Mouse (Mus musculus) hindbrain, postnatal 0 days (tissue): ENCODE measurements at regions not wholly inside any gene's neighbourhood (a gene's known extent, or its start where the extent isn't known, plus 50 kb on each side); places are given as distances from the start of the nearest gene placed in this dataset.

ENCODE experiments used
- ATAC-seq: fragments of 200-750 bp; cut with Nextera tagmentation; 2 replicates; pipeline ENCODE4 v1.8.0; 2017; ENCODE audit warnings: mild to moderate bottlenecking, moderate TSS enrichment, moderate library complexity
- DNase-seq: peaks from one replicate; pipeline ENCODE4 v3.0.0-alpha.2; 2015; ENCODE audit warnings: low spot score
- H3K27ac ChIP-seq: fragments of 300-500 bp; sonication (generic); 2 replicates; pipeline ENCODE4 v1.5.1; 2014; ENCODE audit warnings: mild to moderate bottlenecking
- H3K27me3 ChIP-seq: fragments of 300-500 bp; sonication (generic); 2 replicates; pipeline ENCODE4 v1.6.1; 2014; ENCODE audit warnings: low read length, mixed read lengths; ENCODE audit not compliant: insufficient read depth
- H3K36me3 ChIP-seq: fragments of 300-500 bp; sonication (generic); 2 replicates; pipeline ENCODE4 v1.6.1; 2014; ENCODE audit warnings: low read length, mixed read lengths; ENCODE audit not compliant: insufficient read depth
- H3K4me1 ChIP-seq: fragments of 300-500 bp; sonication (generic); 2 replicates; pipeline ENCODE4 v1.6.1; 2014; ENCODE audit warnings: antibody characterized with exemption, low read length, mixed read lengths; ENCODE audit not compliant: insufficient read depth
- H3K4me2 ChIP-seq: fragments of 300-500 bp; sonication (generic); 2 replicates; pipeline ENCODE4 v1.6.1; 2014; ENCODE audit warnings: low read depth, mild to moderate bottlenecking, low read length, moderate library complexity, mixed read lengths
- H3K4me3 ChIP-seq: fragments of 300-500 bp; sonication (generic); 2 replicates; pipeline ENCODE4 v1.5.1; 2014; ENCODE audit warnings: low read length
- H3K9ac ChIP-seq: fragments of 300-500 bp; sonication (generic); replicated peaks from 2 replicates; pipeline ENCODE4 v1.6.1; 2014; ENCODE audit warnings: mild to moderate bottlenecking, low read length, moderate library complexity, mixed read lengths
- H3K9me3 ChIP-seq: fragments of 300-500 bp; sonication (generic); 2 replicates; pipeline ENCODE4 v1.6.1; 2016; ENCODE audit warnings: low read length, mixed read lengths
- CTCF ChIP-seq: IDR thresholded peaks from 2 replicates; pipeline ENCODE4 v1.5.1; 2016; ENCODE audit warnings: antibody characterized with exemption, control low read depth, low read depth
- WGBS: fragments of 180-500 bp; shearing (Covaris S2); extraction: QIAGEN DNeasy Blood & Tissue Kit; methylation state at CpG from one replicate; pipeline ENCODE4 v1.1.7; 2014; 5-methylcytosine and 5-hydroxymethylcytosine counted together

- Histone ChIP-seq H3K4me2 (no peak overlapping the region), H3K27me3 (no peaks in the 10 kb centered on the region), H3K9me3 (no peaks in the 10 kb centered on the region), H3K9ac (no peak overlapping the region), H3K27ac (no peak overlapping the region), H3K4me1 (peaks cover 7% of the 10 kb centered on the region), H3K36me3 (no peaks in the 10 kb centered on the region), H3K4me3 (no peak overlapping the region)
- no peak for TF ChIP-seq CTCF
- ATAC-seq: no peak
- WGBS: 68% methylated on average over 5 of the region's 5 CpGs
- no peak for DNase-seq
Observed at GRCm38 (mm10) chr10:96685991-96686601, 69.3 kb downstream of the Btg1 start.

- Histone ChIP-seq H3K4me2 (no peak overlapping the region), H3K27me3 (no peaks in the 10 kb centered on the region), H3K9ac (no peak overlapping the region), H3K4me3 (no peak overlapping the region), H3K4me1 (peaks cover 7% of the 10 kb centered on the region), H3K9me3 (no peaks in the 10 kb centered on the region), H3K36me3 (no peaks in the 10 kb centered on the region), H3K27ac (no peak overlapping the region)
- DNase-seq (peak; percentile 74), ATAC-seq (0 out of 2 replicates have a peak, but pooled peaks have one; percentile 45)
- 40% methylated on average over 6 of the region's 6 CpGs for WGBS
- no peak for TF ChIP-seq CTCF
Observed at GRCm38 (mm10) chr10:96686659-96687440, 70.0 kb downstream of the Btg1 start.

GRCm38 (mm10) chr10:96687441-96687772 lies 70.6 kb downstream of the Btg1 start:
- H3K36me3 ChIP-seq: no peaks in the 10 kb centered on the region
- H3K4me1 ChIP-seq: peaks cover 7% of the 10 kb centered on the region
- H3K9me3 ChIP-seq: no peaks in the 10 kb centered on the region
- ATAC-seq (no peak), DNase-seq (no peak)
- no peaks in the 10 kb centered on the region for H3K27me3 ChIP-seq
- TF ChIP-seq CTCF: no peak
- H3K9ac ChIP-seq: no peak overlapping the region
- WGBS: 59% methylated on average over 1 of the region's 1 CpGs
- no peak overlapping the region for H3K4me3 ChIP-seq
- H3K4me2 ChIP-seq: no peak overlapping the region
- no peak overlapping the region for H3K27ac ChIP-seq

- Histone ChIP-seq H3K36me3 (no peaks in the 10 kb centered on the region), H3K4me2 (no peak overlapping the region), H3K27me3 (no peaks in the 10 kb centered on the region), H3K9me3 (no peaks in the 10 kb centered on the region), H3K27ac (no peak overlapping the region), H3K4me3 (no peak overlapping the region), H3K4me1 (peaks cover 7% of the 10 kb centered on the region), H3K9ac (no peak overlapping the region)
- ATAC-seq (no peak), DNase-seq (no peak)
- 81% methylated on average over 11 of the region's 11 CpGs for WGBS
- TF ChIP-seq CTCF: no peak
Observed at GRCm38 (mm10) chr10:96689976-96690867, 73.4 kb downstream of the Btg1 start.

GRCm38 (mm10) chr10:96690868-96691302 lies 74.1 kb downstream of the Btg1 start:
- 16% methylated on average over 2 of the region's 2 CpGs for WGBS
- no peak overlapping the region for H3K9ac ChIP-seq
- TF ChIP-seq CTCF: no peak
- H3K4me1 ChIP-seq: peaks cover 7% of the 10 kb centered on the region
- H3K36me3 ChIP-seq: no peaks in the 10 kb centered on the region
- no peak overlapping the region for H3K27ac ChIP-seq
- H3K4me3 ChIP-seq: no peak overlapping the region
- H3K27me3 ChIP-seq: no peaks in the 10 kb centered on the region
- no peak overlapping the region for H3K4me2 ChIP-seq
- DNase-seq (peak; percentile 57), ATAC-seq (peak; percentile 78; the same call in 1 of the 2 replicates)
- H3K9me3 ChIP-seq: no peaks in the 10 kb centered on the region

GRCm38 (mm10) chr10:96691319-96691870 lies 74.6 kb downstream of the Btg1 start:
- TF ChIP-seq CTCF: no peak
- 61% methylated on average over 6 of the region's 6 CpGs for WGBS

More at GRCm38 (mm10) chr10:96691319-96691870, 74.6 kb downstream of the Btg1 start:
- peaks cover 7% of the 10 kb centered on the region for H3K4me1 ChIP-seq
- H3K9me3 ChIP-seq: no peaks in the 10 kb centered on the region
- no peak overlapping the region for H3K4me2 ChIP-seq
- no peak overlapping the region for H3K27ac ChIP-seq
- ATAC-seq: peak; percentile 27; the same call in 1 of the 2 replicates
- no peaks in the 10 kb centered on the region for H3K27me3 ChIP-seq
- no peaks in the 10 kb centered on the region for H3K36me3 ChIP-seq
- H3K4me3 ChIP-seq: no peak overlapping the region
- DNase-seq: no peak
- no peak overlapping the region for H3K9ac ChIP-seq
